Mouse (Mus musculus): ENCODE data around the gene Sdk2.

Gene Sdk2

GRCm38 (mm10) chr11:113842879-113843278, 224.0 kb downstream of the Sdk2 start:
- no peak for DNase-seq (ENCODE audit: low read depth, low spot score)

GRCm38 (mm10) chr11:113831608-113832007, 235.2 kb downstream of the Sdk2 start:
- DNase-seq (ENCODE audit: low read depth, low spot score) = no peak

- DNase-seq (ENCODE audit: low read depth, low spot score) = no peak
Observed at GRCm38 (mm10) chr11:113828081-113828554, 238.7 kb downstream of the Sdk2 start.

- no peak for DNase-seq (ENCODE audit: low read depth, low spot score)
Observed at GRCm38 (mm10) chr11:113820005-113820404, 246.8 kb downstream of the Sdk2 start.

GRCm38 (mm10) chr11:113819001-113819400, 247.8 kb downstream of the Sdk2 start:
- DNase-seq (ENCODE audit: low read depth, low spot score) = no peak

GRCm38 (mm10) chr11:113816971-113817548, 249.8 kb downstream of the Sdk2 start:
- DNase-seq (ENCODE audit: low read depth, low spot score) = no peak

- DNase-seq (ENCODE audit: low read depth, low spot score) = no peak
Observed at GRCm38 (mm10) chr11:113816439-113816838, 250.4 kb downstream of the Sdk2 start.

GRCm38 (mm10) chr11:113811546-113812339, 255.1 kb downstream of the Sdk2 start:
- no peak for DNase-seq (ENCODE audit: low read depth, low spot score)

GRCm38 (mm10) chr11:113810638-113811545, 256.0 kb downstream of the Sdk2 start:
- peak; percentile 95 for DNase-seq (ENCODE audit: low read depth, low spot score)

- no peak for DNase-seq (ENCODE audit: low read depth, low spot score)
Observed at GRCm38 (mm10) chr11:113807086-113807485, 259.8 kb downstream of the Sdk2 start.

- no peak for DNase-seq (ENCODE audit: low read depth, low spot score)
Observed at GRCm38 (mm10) chr11:113806382-113807077, 260.3 kb downstream of the Sdk2 start.

GRCm38 (mm10) chr11:113805974-113806373, 260.9 kb downstream of the Sdk2 start:
- DNase-seq (ENCODE audit: low read depth, low spot score) = no peak

GRCm38 (mm10) chr11:113803321-113803941, 263.4 kb downstream of the Sdk2 start:
- peak; percentile 48 for DNase-seq (ENCODE audit: low read depth, low spot score)

GRCm38 (mm10) chr11:113802456-113802855, 264.4 kb downstream of the Sdk2 start:
- no peak for DNase-seq (ENCODE audit: low read depth, low spot score)

GRCm38 (mm10) chr11:113800026-113800425, 266.8 kb downstream of the Sdk2 start:
- DNase-seq (ENCODE audit: low read depth, low spot score) = no peak

- no peak for DNase-seq (ENCODE audit: low read depth, low spot score)
Observed at GRCm38 (mm10) chr11:113799041-113799447, 267.8 kb downstream of the Sdk2 start.

- no peak for DNase-seq (ENCODE audit: low read depth, low spot score)
Observed at GRCm38 (mm10) chr11:113798011-113798410, 268.8 kb downstream of the Sdk2 start.

- DNase-seq (ENCODE audit: low read depth, low spot score) = no peak
Observed at GRCm38 (mm10) chr11:113797014-113797983, 269.5 kb downstream of the Sdk2 start.

GRCm38 (mm10) chr11:113795846-113796245, 271.0 kb downstream of the Sdk2 start:
- DNase-seq (ENCODE audit: low read depth, low spot score) = no peak

All from forelimb bud, embryonic 11.5 days (tissue).